Mouse (Mus musculus) activated CD4-positive, CD25-positive, alpha-beta regulatory T cell, adult 4 months (primary cell): Measurements from ENCODE around the gene Il1b. TPM values are rescaled to one million over a fixed set of nuclear protein-coding genes. Genes with fewer than 3 reads are reported as not detected.

Experiments
- ATAC-seq: one replicate; pipeline ENCODE4 v1.8.0; 2017
- polyA plus RNA-seq, 2 experiments: library from polyadenylated mRNA; unstranded; fragments of 100-300 nt; shearing (Covaris generic); gene quantifications; one replicate each; pipeline ENCODE4 v1.2.1; 2017

Il1b gene
- polyA plus RNA-seq, 2 experiments from 2014 or later, result not detected

DNA sequence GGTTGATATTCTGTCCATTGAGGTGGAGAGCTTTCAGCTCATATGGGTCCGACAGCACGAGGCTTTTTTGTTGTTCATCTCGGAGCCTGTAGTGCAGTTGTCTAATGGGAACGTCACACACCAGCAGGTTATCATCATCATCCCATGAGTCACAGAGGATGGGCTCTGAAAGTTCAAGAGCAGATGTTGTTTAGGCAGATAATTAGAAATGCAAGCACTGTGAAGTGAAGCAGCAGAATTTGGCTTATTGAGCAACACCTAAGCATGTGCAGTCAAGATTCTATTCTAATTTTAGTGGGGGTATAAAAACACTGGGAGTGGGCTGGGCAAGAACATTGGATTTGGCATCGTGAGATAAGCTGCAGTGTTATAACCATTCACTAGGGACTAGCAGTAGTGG is 3.7 kb downstream of the Il1b start:
- no peak for ATAC-seq

- ATAC-seq, result no peak
Observed at GRCm38 (mm10) chr2:129360975-129361560, 9.9 kb downstream of the Il1b start.

DNA sequence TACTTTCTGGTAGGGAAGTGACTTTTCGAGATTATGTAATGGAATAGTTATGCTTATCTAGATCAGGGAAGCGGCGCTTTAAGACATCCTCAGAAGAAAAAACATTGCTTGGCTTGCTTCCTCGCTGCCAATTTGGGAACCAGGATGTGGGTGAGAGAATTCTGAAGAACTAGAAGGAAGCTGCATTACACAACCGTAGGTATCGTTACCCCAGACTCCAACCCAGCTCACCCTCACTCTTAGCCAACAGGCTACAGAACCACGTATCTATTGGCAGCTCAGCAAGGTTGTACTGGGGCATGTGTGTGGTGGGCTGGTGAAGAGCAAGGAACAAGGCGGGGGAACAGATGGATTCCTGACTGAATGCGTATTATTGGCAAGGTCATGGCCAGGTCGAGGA is 10.7 kb downstream of the Il1b start:
- no peak for ATAC-seq

DNA sequence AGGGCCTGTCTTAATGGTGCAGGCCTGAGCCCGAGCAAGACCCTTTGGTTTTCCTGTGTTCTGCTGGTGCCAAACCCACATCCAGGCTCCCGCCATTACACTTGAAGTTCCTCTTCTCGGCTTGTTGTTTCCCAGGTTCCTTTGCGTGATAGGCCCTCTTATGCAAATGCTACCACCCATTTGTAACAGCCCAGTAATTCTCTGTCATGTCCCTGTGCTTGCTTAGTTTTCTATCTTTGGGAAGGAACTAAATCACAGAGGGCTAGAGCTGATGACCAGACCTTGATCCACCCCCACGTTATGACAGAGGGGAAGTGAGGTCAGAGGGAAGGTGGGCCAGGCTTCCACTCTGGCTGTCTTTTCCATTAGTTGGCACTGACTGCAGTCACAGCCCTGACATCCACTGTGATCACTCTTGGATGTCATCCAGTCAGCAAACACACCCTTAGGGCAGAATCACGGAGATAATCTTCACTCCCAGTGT is 32.8 kb downstream of the Il1b start:
- ATAC-seq, result no peak

- ATAC-seq, result no peak
Observed at GRCm38 (mm10) chr2:129333471-129333870, 37.5 kb downstream of the Il1b start.

GRCm38 (mm10) chr2:129330540-129330939 is 40.4 kb downstream of the Il1b start:
- no peak for ATAC-seq

- ATAC-seq, result no peak
Observed at GRCm38 (mm10) chr2:129330024-129330423, 40.9 kb downstream of the Il1b start.

- no peak for ATAC-seq
Observed at GRCm38 (mm10) chr2:129328238-129328637, 42.7 kb downstream of the Il1b start.

DNA sequence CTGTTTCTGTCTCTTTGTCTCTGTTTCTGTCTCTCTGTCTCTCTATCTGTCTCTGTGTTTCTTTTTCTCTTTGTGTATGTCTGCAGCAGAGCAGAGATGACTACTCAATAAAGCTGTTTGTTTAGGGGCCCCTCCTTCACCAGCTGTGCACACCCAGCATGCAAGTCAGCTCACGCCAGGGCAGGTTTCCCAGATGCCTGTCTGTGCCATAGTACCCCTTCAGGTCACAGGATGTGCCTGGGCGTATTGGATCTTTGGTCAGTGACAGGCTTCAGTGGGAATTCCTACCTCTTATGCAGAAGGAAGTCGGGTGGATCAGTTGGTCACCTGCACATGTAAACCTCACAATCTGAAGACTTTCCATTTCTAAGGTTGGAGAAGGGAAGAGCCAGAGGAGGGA is 46.7 kb downstream of the Il1b start:
- no peak for ATAC-seq

DNA sequence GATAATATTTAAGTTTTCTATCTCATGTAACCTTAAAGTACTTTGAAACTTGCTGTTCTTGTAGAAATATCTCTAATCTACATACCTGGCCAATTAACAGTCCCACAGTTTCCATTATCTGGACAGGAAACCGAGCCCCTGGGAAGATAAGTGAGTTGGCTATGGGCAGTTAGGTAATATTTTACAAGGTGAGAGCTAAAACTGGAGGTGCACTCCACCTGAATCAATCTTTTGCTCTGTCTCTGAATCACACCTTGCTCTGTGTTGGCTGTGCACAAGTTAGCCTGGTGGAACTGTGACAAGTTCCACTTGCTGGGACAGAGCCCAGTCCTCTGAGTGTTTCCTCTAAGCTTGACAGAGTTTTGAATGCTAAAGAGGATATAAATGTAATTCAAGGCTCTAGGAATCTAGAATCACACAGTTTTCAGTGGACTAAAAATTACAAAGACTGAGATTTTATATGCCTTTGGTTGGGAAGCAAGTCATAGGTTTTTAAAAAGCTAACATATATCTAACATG is 48.8 kb downstream of the Il1b start:
- no peak for ATAC-seq

- no peak for ATAC-seq
Observed at GRCm38 (mm10) chr2:129320033-129320605, 50.8 kb downstream of the Il1b start.

- peak; percentile 43 for ATAC-seq
Observed at GRCm38 (mm10) chr2:129315831-129316230, 55.1 kb downstream of the Il1b start.

DNA sequence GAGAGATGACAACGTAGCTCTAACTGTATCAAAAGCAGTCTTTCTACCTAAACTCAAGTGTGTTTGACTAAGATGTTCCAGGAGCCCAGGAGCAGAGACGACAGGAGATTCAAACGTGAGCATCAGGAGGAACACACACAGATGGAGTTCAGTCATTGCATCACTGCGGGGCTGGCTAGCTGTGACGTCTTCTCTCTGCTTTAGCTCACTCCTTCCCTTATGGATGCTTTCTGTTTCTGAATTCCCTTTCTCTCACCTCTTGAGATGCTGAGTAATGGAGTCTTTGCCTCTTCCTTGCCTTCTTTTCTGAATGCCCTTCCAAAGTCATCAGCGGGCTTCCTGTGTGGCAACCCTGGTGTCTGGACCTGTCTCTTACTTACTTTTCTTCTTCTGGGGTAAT is 56.1 kb downstream of the Il1b start:
- no peak for ATAC-seq

Other genes starting within 250 kb of the Il1b start
- gene Chchd5, start 241.4 kb downstream of the Il1b start, polyA plus RNA-seq, result 10 to 100 TPM; 26.6 to 27.4 TPM
- 10 to 100 TPM; 68.0 to 74.3 TPM for gene Slc20a1, start 172.4 kb downstream of the Il1b start, polyA plus RNA-seq
- 10 to 100 TPM; 10.8 to 18.2 TPM for gene Ckap2l, start 73.9 kb downstream of the Il1b start, polyA plus RNA-seq
- under 1 TPM; 0.20 to 0.33 TPM for gene Il1a, start 61.2 kb downstream of the Il1b start, polyA plus RNA-seq
- not detected for gene F830045P16Rik, start 165.5 kb upstream of the Il1b start, polyA plus RNA-seq
- gene Sirpa, start 221.7 kb upstream of the Il1b start, polyA plus RNA-seq, result under 1 TPM in 1 of 2 experiments, not detected in 1; 0.16 TPM